Mouse (Mus musculus) spleen, postnatal 14 days (tissue): ENCODE measurements at regions not wholly inside any gene's neighbourhood (a gene's known extent, or its start where the extent isn't known, plus 50 kb on each side); places are given as distances from the start of the nearest gene placed in this dataset.
"Not testable (repeated sequence)": the region's sequence is repeated elsewhere in the genome, so short reads cannot be mapped to it uniquely, and the experiment has no call there.

Experiments
- DNase-seq, 2 experiments: peaks; one replicate each; pipeline ENCODE4 v3.0.0; 2021 to 2022; ENCODE audit warnings: low spot score in 2 of 2

DNA sequence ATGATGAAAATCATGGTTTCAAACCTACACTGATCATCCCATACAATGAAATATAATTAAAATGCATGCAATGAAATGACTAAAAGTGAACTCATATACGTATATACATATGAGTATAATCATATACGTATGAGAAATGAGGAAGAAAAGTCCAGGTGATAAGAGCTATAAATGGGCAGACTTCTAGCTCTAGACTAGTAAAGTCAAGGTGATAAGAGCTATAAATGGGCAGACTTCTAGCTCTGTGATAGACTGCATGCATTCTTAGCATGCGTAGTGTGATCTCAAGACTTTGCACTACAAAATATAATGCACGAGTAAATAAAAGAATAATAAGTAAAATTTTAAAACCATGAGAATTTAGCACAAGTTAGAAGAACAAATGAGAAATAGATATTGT lies 606.2 kb upstream of the Gpc5 start:
- no peak for DNase-seq

DNA sequence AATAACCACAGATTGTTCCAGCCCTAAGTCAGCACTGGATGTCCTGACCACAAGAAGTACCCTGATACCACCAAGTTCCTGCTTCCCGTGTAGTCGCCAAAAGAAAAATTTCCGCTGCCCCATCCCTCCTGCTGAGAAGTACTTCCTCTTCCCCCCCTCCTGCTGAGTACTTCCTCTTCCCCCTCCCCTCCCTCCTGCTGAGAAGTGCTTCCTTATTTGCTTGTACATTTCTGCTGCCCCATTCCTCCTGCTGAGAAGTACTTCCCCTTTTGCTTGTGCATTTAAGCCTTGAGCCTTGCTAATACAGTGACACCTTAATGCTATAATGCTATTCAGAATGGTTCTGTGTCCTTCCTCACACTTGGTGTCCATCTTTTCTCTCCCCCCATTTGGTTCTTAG lies 598.6 kb upstream of the Gpc5 start:
- not testable (repeated sequence) for DNase-seq

DNA sequence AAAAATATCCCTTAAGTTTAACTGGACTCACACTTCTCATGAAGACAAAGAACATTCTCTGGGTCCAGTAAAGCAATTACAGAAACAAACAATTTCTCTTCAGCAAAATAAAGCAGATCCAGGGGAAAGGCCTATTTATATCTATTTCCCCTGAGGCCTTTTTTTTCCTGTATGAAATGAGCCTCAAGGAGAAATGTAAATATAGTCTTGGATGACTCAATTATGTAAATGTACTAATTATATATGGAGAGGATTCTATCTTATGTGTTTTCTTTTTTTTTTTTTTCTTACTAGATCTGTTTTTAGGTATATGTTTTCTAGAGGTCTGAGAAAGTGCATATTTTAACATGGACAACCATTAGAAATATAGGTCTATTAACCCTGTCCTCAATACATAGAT lies 587.0 kb upstream of the Gpc5 start:
- no peak for DNase-seq

DNA sequence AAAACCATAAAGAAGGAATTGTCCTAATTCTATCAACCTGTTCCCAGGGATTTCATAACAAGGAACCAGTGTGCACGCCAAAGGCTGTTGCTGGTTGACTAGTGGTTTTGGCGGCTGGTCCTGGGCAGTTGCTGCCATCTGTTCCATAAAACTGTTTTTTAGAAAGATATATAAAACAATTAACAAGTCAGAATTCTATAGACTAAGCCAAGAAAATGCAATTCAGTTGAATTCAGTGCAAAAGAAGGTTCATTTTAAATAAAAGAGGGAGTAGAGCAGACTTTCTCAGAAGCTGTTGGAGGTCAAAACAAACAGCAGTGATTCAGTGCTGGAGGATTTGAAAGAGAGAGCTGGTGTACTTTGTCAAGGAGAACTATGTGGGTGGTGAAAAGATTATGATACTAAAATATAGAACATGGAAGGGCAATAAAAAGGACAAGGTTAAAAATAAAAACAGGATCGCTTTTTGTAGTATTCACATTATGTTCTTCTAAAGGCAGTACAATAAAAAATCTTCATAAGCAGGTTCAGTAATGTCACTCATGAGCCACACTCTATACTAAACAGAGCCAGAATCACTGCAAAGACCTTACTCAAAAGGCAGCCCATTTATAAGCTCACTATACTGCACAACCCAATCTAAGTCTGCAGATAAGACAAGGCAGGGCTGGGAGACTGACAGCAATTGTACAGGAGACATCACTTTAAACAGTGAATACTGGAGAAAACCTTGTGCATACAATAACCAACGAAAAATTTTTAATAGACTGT lies 543.9 kb upstream of the Gpc5 start:
- DNase-seq: no peak

DNA sequence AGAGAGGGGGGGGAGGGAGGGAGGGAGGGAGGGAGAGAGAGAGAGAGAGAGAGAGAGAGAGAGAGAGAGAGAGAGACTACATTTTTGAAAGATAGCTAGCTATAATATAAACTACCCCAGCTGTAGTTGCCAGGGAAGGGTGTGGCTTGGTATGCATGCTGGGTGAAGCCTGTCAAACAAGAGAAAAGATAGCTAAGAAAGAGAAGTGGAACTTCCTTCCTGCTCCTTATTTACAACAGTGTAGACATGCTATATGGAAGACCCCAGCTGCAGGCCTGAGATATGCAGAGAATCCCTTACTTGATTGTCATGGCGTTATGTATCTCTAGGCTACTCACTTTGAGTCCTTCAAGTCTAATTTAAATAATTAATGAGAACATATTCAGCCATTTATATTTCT lies 542.9 kb upstream of the Gpc5 start:
- DNase-seq: no peak

DNA sequence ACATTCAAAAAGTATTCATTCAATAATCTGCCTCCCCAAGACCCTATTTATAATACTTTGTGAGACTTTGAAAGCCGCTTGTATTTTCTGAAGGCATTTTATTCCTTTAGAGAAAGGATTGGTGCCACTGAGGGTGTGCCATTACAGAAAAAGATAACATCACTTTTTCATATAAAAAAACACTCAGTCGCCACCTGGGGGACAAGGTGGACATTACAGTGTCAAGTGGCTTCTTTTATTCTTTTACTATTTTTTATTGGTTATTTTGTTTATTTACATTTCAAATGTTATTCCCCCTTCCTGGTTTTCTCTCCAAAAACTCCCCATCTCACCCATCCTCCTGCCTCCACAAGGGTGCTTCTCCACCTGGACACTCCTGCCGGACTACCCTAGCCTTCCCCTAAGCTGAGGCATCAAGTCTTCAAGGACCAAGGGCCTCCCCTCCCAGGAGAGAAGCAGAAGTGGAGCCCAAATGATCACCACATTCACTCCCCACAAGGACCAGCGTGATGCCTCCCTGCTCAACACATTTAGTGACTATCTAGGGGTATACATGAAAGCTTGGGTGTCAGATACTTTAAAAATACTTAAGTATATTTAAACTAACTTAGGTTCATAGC lies 525.5 kb upstream of the Gpc5 start:
- DNase-seq: no peak

DNA sequence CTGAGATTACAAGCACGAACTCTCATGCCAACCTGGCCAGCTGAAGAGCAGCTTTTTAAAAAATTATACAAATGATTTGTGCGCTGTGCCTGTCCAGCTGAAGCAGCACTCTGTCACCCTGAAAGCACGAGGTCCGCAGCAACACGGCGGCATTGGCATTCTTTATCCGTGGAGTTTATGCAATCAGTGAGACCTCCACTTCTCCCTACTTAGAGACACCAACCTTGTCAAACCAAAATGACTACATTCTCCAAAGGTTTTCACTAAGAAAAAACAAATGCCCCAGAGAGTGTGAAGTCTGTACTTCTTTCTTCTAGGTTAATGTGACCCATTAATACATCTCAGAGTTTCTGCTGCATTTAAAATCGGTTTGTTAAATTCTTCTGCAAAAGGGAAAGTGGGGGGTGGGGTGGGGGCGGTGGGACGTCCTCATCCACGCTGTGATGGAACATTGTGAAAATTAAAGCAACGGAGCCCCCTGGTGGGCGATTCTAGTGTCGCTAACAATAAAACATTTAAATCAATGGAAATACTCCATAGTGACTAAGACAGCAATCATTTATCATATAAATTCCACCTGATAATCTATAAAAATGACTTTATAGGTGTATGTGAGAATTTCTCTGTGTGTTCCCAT lies 524.2 kb upstream of the Gpc5 start:
- DNase-seq: no peak

DNA sequence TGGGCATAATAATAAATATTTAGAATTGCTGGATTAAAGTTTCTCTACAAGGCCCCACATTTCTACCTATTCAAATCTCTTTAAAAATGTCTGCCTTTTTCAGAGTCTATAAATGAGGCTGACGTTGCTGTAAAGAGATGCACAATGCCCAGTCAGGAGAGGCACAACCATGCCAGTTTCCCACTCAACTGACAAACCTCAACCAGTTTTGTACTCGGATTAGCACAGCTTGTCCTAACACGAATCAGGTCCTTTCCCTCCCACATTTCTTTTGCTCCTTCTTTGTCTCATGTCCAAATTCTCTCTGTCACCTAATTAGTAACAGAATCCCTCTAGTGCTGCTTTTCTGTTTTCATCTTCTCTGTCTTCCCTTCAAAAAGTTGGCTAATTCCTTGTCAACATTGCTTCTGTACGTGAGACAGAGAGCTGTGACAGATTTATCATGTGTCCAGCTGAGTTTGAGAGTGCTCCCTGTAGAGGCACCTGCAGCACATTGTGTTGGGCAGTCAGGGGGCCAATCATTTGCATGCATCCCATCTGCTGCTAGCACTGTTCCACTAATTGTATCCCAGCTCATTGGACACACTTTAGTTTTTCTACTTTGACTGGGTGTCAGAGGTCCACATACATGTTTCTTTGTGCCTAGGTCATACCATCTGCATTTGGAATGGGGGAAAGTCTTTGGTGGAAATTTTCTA lies 504.5 kb upstream of the Gpc5 start:
- DNase-seq: no peak

DNA sequence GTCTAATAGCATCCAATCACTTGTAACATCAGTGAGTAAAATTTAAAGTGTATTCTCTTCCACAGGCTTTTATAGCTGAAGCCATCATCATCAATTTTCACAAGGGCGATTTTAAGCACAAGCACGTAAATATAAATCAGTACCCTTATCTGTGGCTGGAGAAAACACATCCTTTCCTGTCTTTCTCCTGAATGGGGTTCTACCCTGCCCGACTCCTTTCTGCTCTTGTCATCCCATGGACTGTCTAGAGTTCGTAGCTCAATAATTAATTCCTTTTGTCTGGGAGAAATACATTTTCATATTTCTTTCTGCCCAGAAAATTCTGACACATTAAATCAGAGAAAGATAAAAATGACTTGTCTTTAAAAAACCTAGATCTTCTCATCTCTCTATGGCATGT lies 482.7 kb upstream of the Gpc5 start:
- no peak for DNase-seq

DNA sequence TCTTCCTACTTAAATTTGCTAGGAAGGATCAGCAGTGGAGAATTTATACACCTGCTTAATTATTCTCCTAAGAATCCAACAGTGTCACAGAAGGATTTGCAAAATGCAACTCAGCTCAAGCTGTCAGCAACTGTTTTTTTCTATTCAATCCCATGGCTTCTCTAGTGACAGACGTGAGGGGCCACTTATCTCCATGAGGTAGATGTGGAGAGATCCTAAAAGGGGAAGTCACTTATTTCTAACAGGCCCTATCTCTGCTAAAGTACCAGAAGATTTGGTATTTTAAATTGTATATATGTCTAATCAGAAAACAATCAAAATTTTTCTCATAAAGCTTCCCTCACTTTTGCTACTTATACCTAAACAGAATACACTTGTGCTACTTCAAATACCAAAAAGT lies 479.6 kb upstream of the Gpc5 start:
- DNase-seq: no peak

DNA sequence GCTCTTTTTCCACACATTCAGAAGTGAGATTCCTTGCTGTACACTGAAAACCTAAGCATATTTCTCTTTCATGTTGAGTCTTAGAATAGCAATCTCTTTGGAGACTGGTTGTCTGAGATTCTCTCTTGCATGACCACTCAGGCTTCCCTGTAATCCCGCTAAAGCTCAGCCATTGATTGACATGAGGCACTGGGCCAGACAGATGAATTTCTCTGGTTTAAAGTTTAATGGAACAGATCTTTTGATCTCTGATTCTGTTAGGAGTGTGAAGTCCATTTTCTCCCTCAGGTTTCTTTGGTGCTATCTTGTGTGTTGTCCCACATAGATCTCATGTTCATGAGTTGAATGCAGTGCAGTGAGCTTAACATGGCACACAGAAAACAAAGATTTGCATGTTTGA lies 435.4 kb upstream of the Gpc5 start:
- DNase-seq: no peak

DNA sequence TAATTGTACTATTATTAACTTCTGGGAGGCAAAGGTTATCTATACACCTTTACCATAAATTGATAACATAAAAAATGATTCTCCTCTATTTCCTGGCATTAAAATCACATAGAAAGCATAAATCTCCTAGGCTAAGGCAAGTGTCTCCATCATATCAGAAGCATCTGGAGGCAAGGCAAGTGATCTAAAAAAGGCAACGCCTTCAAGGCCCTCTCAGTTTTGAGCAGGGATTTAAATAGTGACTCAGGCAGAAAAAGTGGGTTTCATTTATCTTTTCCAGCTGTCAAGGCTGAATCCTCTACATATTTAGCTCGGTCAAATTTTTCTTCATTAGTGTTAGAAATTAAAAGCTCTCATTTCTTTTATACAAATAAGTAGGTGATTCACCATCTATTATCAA lies 430.0 kb upstream of the Gpc5 start:
- no peak for DNase-seq

DNA sequence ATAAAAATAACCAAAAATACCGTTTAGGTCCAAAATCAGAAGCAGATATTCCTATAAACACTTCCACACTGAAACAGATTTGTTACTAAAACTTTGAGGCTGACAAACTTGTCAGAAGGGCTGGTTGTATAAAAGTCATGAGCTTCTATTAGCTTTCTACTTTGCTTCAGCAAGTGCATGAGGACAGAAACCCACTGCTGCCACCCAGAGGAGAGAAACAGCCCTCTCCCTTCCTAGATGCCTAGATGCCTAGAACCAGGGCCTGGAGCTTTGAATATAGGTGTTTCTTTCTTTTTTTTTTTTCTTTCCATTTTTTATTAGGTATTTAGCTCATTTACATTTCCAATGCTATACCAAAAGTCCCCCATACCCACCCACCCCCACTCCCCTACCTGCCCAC lies 406.9 kb upstream of the Gpc5 start:
- no peak for DNase-seq

DNA sequence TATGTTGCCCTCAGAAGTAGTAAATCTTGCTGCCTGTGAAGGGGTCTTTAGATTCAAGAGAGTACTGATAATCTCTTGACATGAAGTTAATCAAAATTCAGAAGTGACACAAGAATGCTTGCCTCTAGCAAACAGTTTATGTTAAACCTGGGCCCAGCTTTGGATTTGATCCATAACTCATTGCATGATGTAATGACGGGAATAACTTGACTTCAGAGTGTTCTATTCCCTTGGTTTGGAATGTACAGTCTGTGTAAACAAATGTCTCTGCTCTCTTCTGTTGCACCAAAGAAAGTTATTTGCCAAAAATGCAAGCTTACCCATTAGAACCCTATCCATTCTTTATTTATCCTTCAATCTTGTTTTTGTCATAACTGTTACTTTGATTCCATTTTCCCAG lies 397.1 kb upstream of the Gpc5 start:
- DNase-seq: no peak

DNA sequence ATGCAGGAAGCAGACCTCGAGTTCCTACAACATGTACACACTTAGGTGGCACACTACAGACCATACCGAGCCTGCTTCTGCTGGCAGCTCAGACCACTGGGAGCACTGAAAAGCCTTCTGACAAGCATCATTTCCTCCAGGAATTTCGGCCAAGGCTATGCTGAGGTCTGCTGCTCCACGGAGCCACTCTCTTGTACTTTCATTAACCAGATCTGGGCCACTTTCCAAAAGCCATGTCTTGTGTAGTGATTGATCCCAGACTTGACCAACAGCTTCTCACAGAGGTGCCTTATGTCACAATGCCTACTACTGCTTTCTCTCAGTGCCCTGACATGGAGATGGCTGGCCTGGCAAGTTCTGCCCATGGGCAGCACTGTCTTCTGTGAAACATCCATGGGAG lies 394.5 kb upstream of the Gpc5 start:
- DNase-seq: no peak

DNA sequence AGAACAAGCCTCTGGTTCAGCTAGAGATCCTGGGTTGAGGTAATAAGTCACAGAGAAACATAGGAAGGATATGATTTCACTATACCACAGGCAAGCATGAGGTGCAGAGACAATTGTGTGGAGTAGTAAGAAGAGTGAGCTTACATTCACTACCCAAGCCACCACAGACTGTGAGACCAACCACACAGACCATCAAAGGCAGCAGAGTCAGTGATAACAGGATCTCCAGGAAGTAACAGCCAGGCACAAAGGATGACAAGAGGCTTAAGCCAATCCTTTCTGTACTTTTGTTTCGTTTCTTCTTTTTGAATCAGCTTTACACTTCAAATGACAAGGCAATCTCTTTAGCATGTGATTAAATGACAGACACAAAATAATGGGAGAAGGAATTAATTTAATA lies 368.9 kb upstream of the Gpc5 start:
- DNase-seq: no peak

DNA sequence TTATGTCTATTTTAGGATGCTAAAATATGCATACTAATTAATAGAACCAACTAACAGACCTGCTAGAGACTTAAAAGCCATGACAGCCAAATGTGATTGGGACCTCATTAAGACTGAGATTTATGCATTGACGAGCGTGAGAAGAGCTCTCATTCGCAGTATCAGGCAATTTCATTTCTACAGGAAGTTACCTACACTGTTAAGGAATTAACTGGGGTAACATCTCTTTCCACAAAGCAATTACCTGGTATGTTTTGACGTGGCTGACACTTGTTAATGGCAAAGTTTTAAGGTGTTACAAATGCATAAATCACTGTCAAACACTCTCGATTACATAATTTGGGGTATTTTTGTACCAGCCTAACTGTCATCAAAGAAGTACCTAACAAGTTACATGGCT lies 324.7 kb upstream of the Gpc5 start:
- no peak for DNase-seq

DNA sequence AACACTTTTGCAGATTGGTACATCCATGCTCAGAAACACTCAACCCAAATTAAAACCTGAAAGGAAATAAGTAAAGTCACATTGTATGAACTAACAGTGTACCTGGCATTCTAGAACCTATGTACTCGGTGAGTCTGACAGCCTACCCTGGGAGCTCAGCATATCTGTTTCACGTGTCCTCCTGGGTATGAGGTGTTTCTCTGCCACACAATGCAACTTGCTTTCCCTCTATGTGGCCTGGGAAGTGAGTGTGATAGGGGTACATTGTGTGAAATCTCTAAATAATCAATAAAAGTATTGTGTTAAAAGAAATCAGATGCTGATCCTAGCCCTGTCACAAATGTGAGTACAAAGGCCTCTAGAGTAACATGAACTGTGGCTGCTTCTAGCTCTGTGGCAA lies 315.3 kb upstream of the Gpc5 start:
- DNase-seq: no peak

DNA sequence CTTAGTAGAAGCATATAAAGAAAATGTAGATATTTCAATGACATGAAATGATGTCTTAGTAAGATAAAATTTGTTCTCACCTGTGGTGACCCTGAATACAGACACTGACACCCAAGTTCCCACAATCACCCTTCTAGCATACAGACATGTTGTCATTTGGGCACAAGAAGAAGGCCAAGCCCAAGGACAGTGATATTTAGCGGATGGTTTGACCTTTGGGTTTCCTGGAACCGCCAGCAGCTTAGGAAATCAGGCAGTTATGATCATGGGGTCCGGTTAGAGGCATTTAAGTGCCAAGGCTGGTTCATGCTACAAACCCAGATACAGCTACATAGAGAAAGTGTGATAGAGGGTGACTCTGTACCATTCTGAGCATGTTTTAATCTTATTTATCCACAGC lies 310.2 kb upstream of the Gpc5 start:
- no peak for DNase-seq

DNA sequence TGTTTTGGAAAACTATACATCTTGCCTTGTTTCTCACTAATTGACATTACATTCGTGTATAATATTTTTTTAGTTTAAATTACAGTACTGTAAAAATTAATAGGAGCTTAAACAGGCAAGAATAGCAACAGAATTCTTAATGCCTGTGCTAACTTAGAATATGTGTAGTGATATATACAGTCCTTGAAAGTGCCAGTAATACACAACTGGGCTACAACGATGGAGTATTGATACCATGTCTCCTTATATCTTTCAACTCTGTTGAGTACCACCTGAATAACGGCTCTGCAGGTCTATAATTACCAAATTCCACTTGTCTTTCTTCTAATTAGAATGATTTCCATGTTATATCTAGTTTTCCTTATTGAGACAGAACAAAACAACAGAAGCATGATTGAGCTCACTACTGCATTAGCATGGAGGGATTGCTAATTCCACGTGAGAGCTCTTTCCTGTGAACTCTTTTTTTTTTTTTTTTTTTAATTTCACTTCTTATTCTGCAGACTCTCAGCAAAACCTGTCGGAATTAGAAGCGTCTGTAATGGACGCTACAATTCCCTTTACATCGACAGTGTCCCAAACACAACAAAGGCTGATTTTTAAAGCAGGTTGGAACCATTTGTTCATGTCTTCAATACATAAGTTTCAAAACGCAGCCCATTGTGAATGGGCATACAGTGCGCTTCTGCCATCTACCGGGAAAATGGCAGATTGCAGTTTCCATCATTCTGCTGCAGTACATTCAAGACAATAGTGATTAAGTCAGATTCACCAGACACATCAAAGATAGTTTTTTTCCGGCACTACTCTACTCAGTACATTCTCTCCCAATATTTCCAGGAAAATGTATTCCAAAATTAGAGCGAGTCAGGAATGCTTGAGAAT lies 300.8 kb upstream of the Gpc5 start:
- peak in 1 of 2 experiments; percentile 3 for DNase-seq

DNA sequence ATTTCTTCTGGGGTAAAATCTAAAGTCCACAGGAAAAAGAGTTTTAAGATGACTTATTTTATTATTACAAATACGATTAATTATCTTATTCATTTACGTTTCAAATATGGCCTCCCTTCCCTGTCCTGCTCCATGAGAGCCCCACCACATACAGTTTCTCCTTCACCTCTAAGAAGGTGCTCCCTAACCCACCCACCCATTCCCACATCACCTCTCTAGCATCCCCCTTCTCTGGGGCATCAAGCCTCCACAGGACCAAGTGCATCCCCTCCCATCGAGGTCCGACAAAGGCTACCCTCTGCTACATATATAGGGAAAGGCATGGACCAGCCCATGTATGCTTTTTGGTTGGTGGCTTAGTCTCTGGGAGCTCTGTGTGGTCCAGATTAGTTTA lies 300.2 kb upstream of the Gpc5 start:
- no peak for DNase-seq

DNA sequence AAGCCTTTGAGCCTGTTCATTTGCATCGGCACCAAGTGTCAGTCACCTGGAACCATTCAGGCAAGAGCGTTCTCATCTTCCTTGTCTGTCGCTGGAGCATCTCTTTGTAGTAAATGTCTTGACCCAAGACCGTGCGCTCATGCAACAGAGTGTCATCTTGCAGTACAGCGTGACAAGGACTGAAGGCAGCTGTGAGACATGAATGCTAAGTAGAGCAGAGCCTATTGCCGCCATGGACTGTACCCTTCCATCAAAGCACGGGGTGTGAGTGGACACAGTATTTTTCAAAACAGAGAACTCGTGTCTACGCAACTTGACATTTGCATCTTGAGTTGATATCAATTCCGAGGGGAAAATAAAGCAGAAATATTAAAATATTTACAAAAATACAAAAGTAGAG lies 287.4 kb upstream of the Gpc5 start:
- DNase-seq: no peak
